Mouse (Mus musculus) MEL (cell line): ENCODE measurements at regions not wholly inside any gene's neighbourhood (a gene's known extent, or its start where the extent isn't known, plus 50 kb on each side); places are given as distances from the start of the nearest gene placed in this dataset.

ENCODE experiments used
- DNase-seq: peaks from one replicate; pipeline ENCODE4 v3.0.0; 2011; ENCODE audit warnings: low read depth, low spot score
- H3K27ac ChIP-seq: 2 replicates; pipeline ENCODE4 v1.5.1; 2012; ENCODE audit warnings: low read depth, mild to moderate bottlenecking, control low read depth, low read length, moderate library complexity; ENCODE audit not compliant: control insufficient read depth
- H3K27me3 ChIP-seq, 2 experiments: fragments of 150-350 bp in 1 of 2; sonication (generic) in 1 of 2; 2 replicates each; pipeline ENCODE4 v1.6.1; 2012; ENCODE audit warnings: low read length in 2 of 2, mild to moderate bottlenecking in 2 of 2, improper control_type of control experiment in 1 of 2, moderate library complexity in 1 of 2; ENCODE audit not compliant: insufficient read depth in 2 of 2, control insufficient read depth in 1 of 2
- H3K36me3 ChIP-seq, 2 experiments: 2 replicates each; pipeline ENCODE4 v1.6.1; 2012 to 2014; ENCODE audit warnings: low read length in 2 of 2, improper control_type of control experiment in 1 of 2, inconsistent platforms in 1 of 2, mild to moderate bottlenecking in 1 of 2; ENCODE audit not compliant: insufficient read depth in 2 of 2, control insufficient read depth in 1 of 2
- H3K4me1 ChIP-seq, 2 experiments: fragments of 150-350 bp in 1 of 2; sonication (generic) in 1 of 2; 2 replicates each; pipeline ENCODE4 v1.6.1; 2012; ENCODE audit warnings: low read length in 2 of 2, improper control_type of control experiment in 1 of 2, mild to moderate bottlenecking in 1 of 2; ENCODE audit not compliant: insufficient read depth in 2 of 2, control insufficient read depth in 1 of 2
- H3K4me3 ChIP-seq, 2 experiments: fragments of 150-350 bp in 1 of 2; sonication (generic) in 1 of 2; 2 replicates each; pipeline ENCODE4 v1.5.1; 2012; ENCODE audit warnings: low read depth in 2 of 2, low read length in 2 of 2, mild to moderate bottlenecking in 2 of 2, moderate library complexity in 2 of 2, control low read depth in 1 of 2, improper control_type of control experiment in 1 of 2; ENCODE audit not compliant: control insufficient read depth in 1 of 2, insufficient read depth in 1 of 2
- H3K79me2 ChIP-seq: 2 replicates; pipeline ENCODE4 v1.6.1; 2012; ENCODE audit warnings: mild to moderate bottlenecking, low read length, moderate library complexity; ENCODE audit not compliant: control insufficient read depth, poor library complexity, insufficient read depth
- H3K9ac ChIP-seq: 2 replicates; pipeline ENCODE4 v1.6.1; 2012; ENCODE audit warnings: low read depth, mild to moderate bottlenecking, control low read depth, low read length, moderate library complexity; ENCODE audit not compliant: control insufficient read depth, poor library complexity, severe bottlenecking
- H3K9me3 ChIP-seq: fragments of 150-350 bp; sonication (generic); replicated peaks from 2 replicates; pipeline ENCODE4 v1.6.1; 2012; ENCODE audit warnings: mild to moderate bottlenecking, low read length, improper control_type of control experiment, moderate library complexity; ENCODE audit not compliant: insufficient read depth
- BHLHE40 ChIP-seq: IDR thresholded peaks from 2 replicates; pipeline ENCODE4 v1.6.1; 2012; ENCODE audit warnings: low read depth, mild to moderate bottlenecking, inconsistent platforms, low read length, improper control_type of control experiment, borderline replicate concordance
- CHD2 ChIP-seq: IDR thresholded peaks from 2 replicates; pipeline ENCODE4 v1.6.1; 2011; ENCODE audit warnings: low read length, improper control_type of control experiment
- CTCF ChIP-seq, 3 experiments: IDR thresholded peaks in 2 of 3; conservative IDR thresholded peaks in 1 of 3; 2 replicates each; pipeline ENCODE4 v1.5.1; 2011 to 2012; ENCODE audit warnings: low read length in 3 of 3, low read depth in 2 of 3, mild to moderate bottlenecking in 2 of 3, improper control_type of control experiment in 1 of 3, inconsistent platforms in 1 of 3, mixed read lengths in 1 of 3, moderate library complexity in 1 of 3; ENCODE audit not compliant: control insufficient read depth in 1 of 3, insufficient read depth in 1 of 3, poor library complexity in 1 of 3, severe bottlenecking in 1 of 3
- E2F4 ChIP-seq: IDR thresholded peaks from 2 replicates; pipeline ENCODE4 v1.6.1; 2011; ENCODE audit warnings: low read depth, low read length, improper control_type of control experiment, borderline replicate concordance
- ELF1 ChIP-seq: IDR thresholded peaks from 2 replicates; pipeline ENCODE4 v1.6.1; 2014; ENCODE audit warnings: low read depth, mild to moderate bottlenecking, inconsistent platforms, low read length, improper control_type of control experiment, moderate library complexity
- EP300 ChIP-seq, 2 experiments: IDR thresholded peaks; 2 replicates each; pipeline ENCODE4 v1.6.1; 2011; ENCODE audit warnings: improper control_type of control experiment in 2 of 2, low read length in 2 of 2, low read depth in 1 of 2, mild to moderate bottlenecking in 1 of 2
- ETS1 ChIP-seq: IDR thresholded peaks from 2 replicates; pipeline ENCODE4 v1.6.1; 2012; ENCODE audit warnings: low read depth, mild to moderate bottlenecking, inconsistent platforms, low read length, improper control_type of control experiment, moderate library complexity
- GABPA ChIP-seq: IDR thresholded peaks from 2 replicates; pipeline ENCODE4 v1.6.1; 2012; ENCODE audit warnings: low read depth, mild to moderate bottlenecking, inconsistent platforms, low read length, improper control_type of control experiment, moderate library complexity
- GATA1 ChIP-seq: IDR thresholded peaks from 2 replicates; pipeline ENCODE4 v1.6.1; 2011; ENCODE audit warnings: low read depth, low read length, improper control_type of control experiment
- HCFC1 ChIP-seq: IDR thresholded peaks from 2 replicates; pipeline ENCODE4 v1.6.1; 2012; ENCODE audit warnings: low read depth, mild to moderate bottlenecking, inconsistent platforms, low read length, improper control_type of control experiment, moderate library complexity
- JUND ChIP-seq: IDR thresholded peaks from 2 replicates; pipeline ENCODE4 v1.6.1; 2011; ENCODE audit warnings: low read depth, mild to moderate bottlenecking, improper control_type of control experiment, low read length
- KAT2A ChIP-seq: conservative IDR thresholded peaks from 2 replicates; pipeline ENCODE4 v1.6.1; 2012; ENCODE audit warnings: low read depth, low read length, improper control_type of control experiment, inconsistent platforms
- MAX ChIP-seq: IDR thresholded peaks from 2 replicates; pipeline ENCODE4 v1.6.1; 2011; ENCODE audit warnings: low read length, improper control_type of control experiment
- MEF2A ChIP-seq: IDR thresholded peaks from 2 replicates; pipeline ENCODE4 v1.6.1; 2014; ENCODE audit warnings: low read depth, mild to moderate bottlenecking, inconsistent platforms, low read length, improper control_type of control experiment; ENCODE audit not compliant: poor library complexity, insufficient replicate concordance, severe bottlenecking; ENCODE audit errors: extremely low read depth
- MYB ChIP-seq: IDR thresholded peaks from 2 replicates; pipeline ENCODE4 v1.6.1; 2011; ENCODE audit warnings: mild to moderate bottlenecking, low read depth, low read length, improper control_type of control experiment
- MYC ChIP-seq: IDR thresholded peaks from 2 replicates; pipeline ENCODE4 v1.6.1; 2011; ENCODE audit warnings: low read depth, mild to moderate bottlenecking, low read length, improper control_type of control experiment, moderate library complexity
- NRF1 ChIP-seq: IDR thresholded peaks from 2 replicates; pipeline ENCODE4 v1.6.1; 2014; ENCODE audit warnings: low read depth, mild to moderate bottlenecking, inconsistent platforms, low read length, improper control_type of control experiment, moderate library complexity; ENCODE audit not compliant: poor library complexity, insufficient read depth, severe bottlenecking
- POLR2A ChIP-seq, 2 experiments: IDR thresholded peaks; 2 replicates each; pipeline ENCODE4 v1.6.1; 2011 to 2012; ENCODE audit warnings: low read length in 2 of 2, mild to moderate bottlenecking in 2 of 2, control low read depth in 1 of 2, improper control_type of control experiment in 1 of 2, low read depth in 1 of 2, moderate library complexity in 1 of 2; ENCODE audit not compliant: control insufficient read depth in 1 of 2, insufficient read depth in 1 of 2, poor library complexity in 1 of 2
- POLR2AphosphoS2 ChIP-seq: IDR thresholded peaks from 2 replicates; pipeline ENCODE4 v1.6.1; 2011; ENCODE audit warnings: low read length, improper control_type of control experiment
- POLR2AphosphoS5 ChIP-seq: IDR thresholded peaks from 2 replicates; pipeline ENCODE4 v1.6.1; 2012; ENCODE audit warnings: low read depth, borderline replicate concordance, mild to moderate bottlenecking, inconsistent platforms, low read length, moderate library complexity, mixed read lengths
- RAD21 ChIP-seq: IDR thresholded peaks from 2 replicates; pipeline ENCODE4 v1.6.1; 2011; ENCODE audit warnings: mild to moderate bottlenecking, low read depth, low read length, improper control_type of control experiment
- RCOR1 ChIP-seq: IDR thresholded peaks from 2 replicates; pipeline ENCODE4 v1.6.1; 2012; ENCODE audit warnings: low read depth, mild to moderate bottlenecking, inconsistent platforms, low read length, improper control_type of control experiment
- SIN3A ChIP-seq: IDR thresholded peaks from 2 replicates; pipeline ENCODE4 v1.6.1; 2012; ENCODE audit warnings: low read length, improper control_type of control experiment, inconsistent platforms
- TAL1 ChIP-seq: IDR thresholded peaks from 2 replicates; pipeline ENCODE4 v1.6.1; 2012; ENCODE audit warnings: mild to moderate bottlenecking, inconsistent platforms, low read length, moderate library complexity, mixed read lengths
- UBTF ChIP-seq: IDR thresholded peaks from 2 replicates; pipeline ENCODE4 v1.6.1; 2012; ENCODE audit warnings: low read depth, mild to moderate bottlenecking, inconsistent platforms, low read length, improper control_type of control experiment, moderate library complexity, borderline replicate concordance; ENCODE audit not compliant: insufficient read depth
- USF1 ChIP-seq: IDR thresholded peaks from 2 replicates; pipeline ENCODE4 v1.6.1; 2014; ENCODE audit warnings: low read depth, mild to moderate bottlenecking, inconsistent platforms, low read length, improper control_type of control experiment, moderate library complexity
- USF2 ChIP-seq, 2 experiments: IDR thresholded peaks; 2 replicates each; pipeline ENCODE4 v1.6.1; 2011 to 2012; ENCODE audit warnings: improper control_type of control experiment in 2 of 2, low read length in 2 of 2, borderline replicate concordance in 1 of 2, inconsistent platforms in 1 of 2, low read depth in 1 of 2, mild to moderate bottlenecking in 1 of 2; ENCODE audit not compliant: insufficient read depth in 1 of 2
- ZKSCAN1 ChIP-seq: IDR thresholded peaks from 2 replicates; pipeline ENCODE4 v1.6.1; 2012; ENCODE audit warnings: low read depth, mild to moderate bottlenecking, inconsistent platforms, low read length, improper control_type of control experiment, moderate library complexity
- ZNF384 ChIP-seq: IDR thresholded peaks from 2 replicates; pipeline ENCODE4 v1.6.1; 2012; ENCODE audit warnings: low read depth, mild to moderate bottlenecking, inconsistent platforms, low read length, improper control_type of control experiment

DNA sequence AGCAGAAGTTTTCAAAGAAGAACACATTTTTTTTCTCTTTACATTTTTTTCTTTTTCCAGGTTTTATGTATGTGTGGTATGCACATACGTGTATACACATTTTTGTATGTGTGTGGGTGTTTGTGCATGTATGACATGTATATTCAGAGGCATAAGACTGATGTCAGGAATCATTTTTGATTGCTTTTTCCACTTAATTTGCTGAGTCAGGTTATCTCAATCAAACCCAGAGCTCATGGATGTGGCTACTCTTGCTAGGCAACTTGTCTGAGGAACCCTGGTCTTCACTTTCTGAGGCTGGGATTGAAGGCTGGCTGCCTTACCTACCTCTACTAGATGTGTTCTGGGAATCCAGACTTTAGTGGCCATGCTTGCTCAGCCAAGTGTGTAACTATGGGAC is 174.2 kb upstream of the Stt3b start:
- no peak for DNase-seq
- Histone ChIP-seq H3K27ac (no peak overlapping the region), H3K9me3 (no peaks in the 10 kb centered on the region), H3K36me3 (no peaks in the 10 kb centered on the region), H3K79me2 (no peaks in the 10 kb centered on the region), H3K9ac (no peak overlapping the region), H3K4me3 (no peak overlapping the region), H3K4me1 (no peaks in the 10 kb centered on the region), H3K27me3 (no peaks in the 10 kb centered on the region)
- TF ChIP-seq RCOR1 (no peak), ZKSCAN1 (no peak), GABPA (no peak), POLR2AphosphoS5 (no peak), BHLHE40 (no peak), EP300 (IDR thresholded peaks at IDR 0.05; ENCODE audit: low read depth in 1 of 2, low read length in 2 of 2) (no peak), NRF1 (no peak), CHD2 (no peak), KAT2A (no peak), MYC (no peak), JUND (no peak), GATA1 (no peak), USF1 (no peak), HCFC1 (no peak), MEF2A (no peak), E2F4 (no peak), USF2 (IDR thresholded peaks at IDR 0.05; ENCODE audit: borderline replicate concordance in 1 of 2, insufficient read depth in 1 of 2, low read depth in 1 of 2, low read length in 2 of 2) (no peak), POLR2A (IDR thresholded peaks at IDR 0.05; ENCODE audit: control insufficient read depth in 1 of 2, insufficient read depth in 1 of 2, low read depth in 1 of 2, low read length in 2 of 2, poor library complexity in 1 of 2) (no peak), SIN3A (no peak), UBTF (no peak)

DNA sequence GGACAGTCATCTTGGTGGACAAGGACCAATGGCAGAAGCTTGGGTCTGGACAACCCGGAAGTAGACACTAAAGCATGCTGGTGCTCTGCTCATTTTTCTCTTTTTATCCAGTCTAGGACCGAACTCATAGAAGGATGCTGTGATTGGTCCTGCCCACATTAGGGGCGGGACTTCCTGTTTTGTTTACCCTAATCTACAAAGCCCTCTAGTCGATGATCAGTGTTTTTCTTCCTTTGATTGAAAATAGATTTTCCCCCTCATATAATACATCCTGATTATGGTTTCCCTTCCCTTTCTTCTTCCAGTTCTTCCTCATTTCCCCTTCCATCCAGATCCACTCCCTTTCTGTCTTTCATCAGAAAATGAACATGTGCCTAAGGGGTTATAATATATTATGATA is 175.0 kb upstream of the Stt3b start:
- Histone ChIP-seq H3K27me3 (no peaks in the 10 kb centered on the region), H3K27ac (no peak overlapping the region), H3K9ac (no peak overlapping the region), H3K4me3 (no peak overlapping the region), H3K36me3 (no peaks in the 10 kb centered on the region), H3K4me1 (no peaks in the 10 kb centered on the region), H3K79me2 (no peaks in the 10 kb centered on the region), H3K9me3 (no peaks in the 10 kb centered on the region)
- TF ChIP-seq GATA1 (no peak), ELF1 (no peak), MAX (no peak), ETS1 (no peak), BHLHE40 (no peak), HCFC1 (no peak), MYB (no peak), TAL1 (no peak), ZNF384 (no peak), RCOR1 (no peak), CHD2 (no peak), CTCF (IDR thresholded peaks at IDR 0.05 in 2 of 3, conservative IDR thresholded peaks at IDR 0.05 in 1 of 3; ENCODE audit: control insufficient read depth in 1 of 3, insufficient read depth in 1 of 3, low read depth in 2 of 3, low read length in 3 of 3, poor library complexity in 1 of 3, severe bottlenecking in 1 of 3) (no peak), POLR2AphosphoS2 (no peak), RAD21 (no peak), UBTF (no peak)
- no peak for DNase-seq
